15 mouse cellular contexts compared by ENCODE assay signal in the genomic region with DNA sequence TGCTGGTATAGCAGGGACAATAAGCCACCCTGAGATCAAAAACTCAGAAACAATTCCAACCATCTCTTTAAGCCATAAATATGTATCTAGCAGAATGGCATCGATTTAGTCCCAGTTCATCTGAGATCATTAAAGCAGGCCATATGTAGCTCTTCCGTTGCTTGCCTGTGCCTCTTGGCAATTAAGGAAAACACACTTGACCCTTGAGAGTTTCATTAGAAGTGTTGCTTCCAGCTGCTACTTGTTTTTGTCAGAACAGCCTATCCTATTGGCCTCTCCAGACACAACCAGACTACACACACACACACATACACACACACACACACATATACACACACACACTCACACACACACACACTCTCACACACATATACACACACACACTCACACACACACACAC.
"Had no signal": no experiment of that assay in that cellular context is flagged by ENCODE, and none has a peak within 500 bp of the region (broad histone marks: within the 10 kb centered on the region; RNA-seq: fewer than 3 reads in every experiment).

No protein-coding gene starts in this region.

- H3K4me1 ChIP-seq: neural tube, embryonic 15.5 days; stomach, embryonic 15.5 days had no signal

- H3K9ac ChIP-seq: neural tube, embryonic 15.5 days; stomach, embryonic 15.5 days had no signal

- DNase-seq: retina, postnatal 1 day; right cerebral cortex, adult 18-20 months; right cerebral cortex, postnatal 14 days; right cerebral cortex, postnatal 25 days; right cerebral cortex, postnatal 4 days; spleen, adult 18-20 months; thymus, adult 18-20 months; thymus, adult 2 months; thymus, postnatal 14 days; thymus, postnatal 25 days; thymus, postnatal 36 days; thymus, postnatal 4 days had no signal

- H3K27me3 ChIP-seq: neural tube, embryonic 15.5 days; stomach, embryonic 15.5 days had no signal

- H3K4me3 ChIP-seq: neural tube, embryonic 15.5 days; stomach, embryonic 15.5 days had no signal

- H3K27ac ChIP-seq: neural tube, embryonic 15.5 days; stomach, embryonic 15.5 days; stomach, postnatal 0 days had no signal

- H3K9me3 ChIP-seq: neural tube, embryonic 15.5 days; stomach, embryonic 15.5 days had no signal

- H3K4me2 ChIP-seq: neural tube, embryonic 15.5 days; stomach, embryonic 15.5 days had no signal

- H3K36me3 ChIP-seq: neural tube, embryonic 15.5 days; stomach, embryonic 15.5 days had no signal
